Mouse (Mus musculus): Measurements from ENCODE around the gene Shroom3. TPM values are rescaled to one million over a fixed set of nuclear protein-coding genes. Genes with fewer than 3 reads are reported as not detected.
"Not testable (repeated sequence)": the region's sequence is repeated elsewhere in the genome, so short reads cannot be mapped to it uniquely, and the experiment has no call there.

The Shroom3 gene
- polyA plus RNA-seq, 1 experiment from 2014 or later = 1.5 TPM

- ATAC-seq (ENCODE audit: low FRiP score, low TSS enrichment) (no peak), DNase-seq (peak; percentile 49)
- Histone ChIP-seq H3K27me3 (ENCODE audit: control insufficient read depth, insufficient read depth, low read length) (no peaks in the 10 kb centered on the region), H3K4me1 (ENCODE audit: control insufficient read depth, insufficient read depth, low read length) (peaks cover 27% of the 10 kb centered on the region), H3K9me3 (ENCODE audit: control insufficient read depth, low read length) (no peaks in the 10 kb centered on the region), H3K36me3 (ENCODE audit: control insufficient read depth, insufficient read depth, low read length) (0 out of 2 replicates have a peak, but pooled peaks cover 3% of the 10 kb centered on the region), H3K4me3 (replicated peaks; ENCODE audit: low read depth, low read length) (no peak overlapping the region), H3K9ac (replicated peaks; ENCODE audit: low read length) (no peak overlapping the region), H3K4me2 (ENCODE audit: low read length) (peak overlapping the region; percentile 6), H3K27ac (replicated peaks; ENCODE audit: low read depth, low read length) (0 out of 2 replicates have a peak overlapping the region, but pooled peaks have one; percentile 20)
- 11% methylated on average over 9 of the region's 9 CpGs for WGBS
These were observed 235.6 kb downstream of the Shroom3 start for GRCm38 (mm10) chr5:92918866-92919265.

- Histone ChIP-seq H3K4me1 (ENCODE audit: control insufficient read depth, insufficient read depth, low read length) (peaks cover 27% of the 10 kb centered on the region), H3K9me3 (ENCODE audit: control insufficient read depth, low read length) (no peaks in the 10 kb centered on the region), H3K4me2 (ENCODE audit: low read length) (peak overlapping the region; percentile 6), H3K27me3 (ENCODE audit: control insufficient read depth, insufficient read depth, low read length) (no peaks in the 10 kb centered on the region), H3K27ac (replicated peaks; ENCODE audit: low read depth, low read length) (0 out of 2 replicates have a peak overlapping the region, but pooled peaks have one; percentile 20), H3K9ac (replicated peaks; ENCODE audit: low read length) (no peak overlapping the region), H3K36me3 (ENCODE audit: control insufficient read depth, insufficient read depth, low read length) (0 out of 2 replicates have a peak, but pooled peaks cover 3% of the 10 kb centered on the region), H3K4me3 (replicated peaks; ENCODE audit: low read depth, low read length) (no peak overlapping the region)
- WGBS = 30% methylated on average over 14 of the region's 14 CpGs
- DNase-seq (peak; percentile 58), ATAC-seq (ENCODE audit: low FRiP score, low TSS enrichment) (no peak)
These were observed 236.2 kb downstream of the Shroom3 start for GRCm38 (mm10) chr5:92919390-92919789.

GRCm38 (mm10) chr5:92920984-92921383, 237.7 kb downstream of the Shroom3 start:
- H3K9me3 ChIP-seq (ENCODE audit: control insufficient read depth, low read length) = no peaks in the 10 kb centered on the region
- H3K4me3 ChIP-seq (replicated peaks; ENCODE audit: low read depth, low read length) = no peak overlapping the region
- WGBS = 96% methylated on average over 8 of the region's 8 CpGs
- H3K27me3 ChIP-seq (ENCODE audit: control insufficient read depth, insufficient read depth, low read length) = no peaks in the 10 kb centered on the region
- 0 out of 2 replicates have a peak, but pooled peaks cover 3% of the 10 kb centered on the region for H3K36me3 ChIP-seq (ENCODE audit: control insufficient read depth, insufficient read depth, low read length)
- no peak for DNase-seq
- H3K4me1 ChIP-seq (ENCODE audit: control insufficient read depth, insufficient read depth, low read length) = peaks cover 26% of the 10 kb centered on the region
- no peak for ATAC-seq (ENCODE audit: low FRiP score, low TSS enrichment)
- no peak overlapping the region for H3K9ac ChIP-seq (replicated peaks; ENCODE audit: low read length)
- H3K27ac ChIP-seq (replicated peaks; ENCODE audit: low read depth, low read length) = no peak overlapping the region
- H3K4me2 ChIP-seq (ENCODE audit: low read length) = no peak overlapping the region

- 83% methylated on average over 8 of the region's 8 CpGs for WGBS
- Histone ChIP-seq H3K4me3 (replicated peaks; ENCODE audit: low read depth, low read length) (no peak overlapping the region), H3K4me2 (ENCODE audit: low read length) (no peak overlapping the region), H3K27ac (replicated peaks; ENCODE audit: low read depth, low read length) (no peak overlapping the region), H3K4me1 (ENCODE audit: control insufficient read depth, insufficient read depth, low read length) (peaks cover 23% of the 10 kb centered on the region), H3K9me3 (ENCODE audit: control insufficient read depth, low read length) (no peaks in the 10 kb centered on the region), H3K27me3 (ENCODE audit: control insufficient read depth, insufficient read depth, low read length) (no peaks in the 10 kb centered on the region), H3K9ac (replicated peaks; ENCODE audit: low read length) (no peak overlapping the region), H3K36me3 (ENCODE audit: control insufficient read depth, insufficient read depth, low read length) (0 out of 2 replicates have a peak, but pooled peaks cover 3% of the 10 kb centered on the region)
- DNase-seq (no peak), ATAC-seq (ENCODE audit: low FRiP score, low TSS enrichment) (no peak)
These were observed 238.5 kb downstream of the Shroom3 start for GRCm38 (mm10) chr5:92921728-92922127.

GRCm38 (mm10) chr5:92922981-92923380, 239.7 kb downstream of the Shroom3 start:
- not testable (repeated sequence) for H3K4me2 ChIP-seq (ENCODE audit: low read length); H3K27ac ChIP-seq (replicated peaks; ENCODE audit: low read depth, low read length); H3K9ac ChIP-seq (replicated peaks; ENCODE audit: low read length); H3K4me3 ChIP-seq (replicated peaks; ENCODE audit: low read depth, low read length); ATAC-seq (ENCODE audit: low FRiP score, low TSS enrichment); H3K36me3 ChIP-seq (ENCODE audit: control insufficient read depth, insufficient read depth, low read length); DNase-seq; H3K9me3 ChIP-seq (ENCODE audit: control insufficient read depth, low read length); H3K27me3 ChIP-seq (ENCODE audit: control insufficient read depth, insufficient read depth, low read length)
- 93% methylated on average over 5 of the region's 5 CpGs for WGBS
- peaks cover 22% of the 10 kb centered on the region for H3K4me1 ChIP-seq (ENCODE audit: control insufficient read depth, insufficient read depth, low read length)

- no peak overlapping the region for H3K9ac ChIP-seq (replicated peaks; ENCODE audit: low read length)
- no peak overlapping the region for H3K27ac ChIP-seq (replicated peaks; ENCODE audit: low read depth, low read length)
- peak; percentile 28 for DNase-seq
- 0 out of 2 replicates have a peak, but pooled peaks cover 3% of the 10 kb centered on the region for H3K36me3 ChIP-seq (ENCODE audit: control insufficient read depth, insufficient read depth, low read length)
- 0 out of 2 replicates have a peak, but pooled peaks cover 5% of the 10 kb centered on the region for H3K4me1 ChIP-seq (ENCODE audit: control insufficient read depth, insufficient read depth, low read length)
- H3K27me3 ChIP-seq (ENCODE audit: control insufficient read depth, insufficient read depth, low read length) = no peaks in the 10 kb centered on the region
- H3K4me3 ChIP-seq (replicated peaks; ENCODE audit: low read depth, low read length) = no peak overlapping the region
- whole genome bisulfite sequencing = 12% methylated on average over 17 of the region's 17 CpGs
- no peak for ATAC-seq (ENCODE audit: low FRiP score, low TSS enrichment)
- no peaks in the 10 kb centered on the region for H3K9me3 ChIP-seq (ENCODE audit: control insufficient read depth, low read length)
- peak overlapping the region; percentile 24 for H3K4me2 ChIP-seq (ENCODE audit: low read length)
These were observed 241.7 kb downstream of the Shroom3 start for GRCm38 (mm10) chr5:92924851-92925477.

- Histone ChIP-seq H3K4me2 (ENCODE audit: low read length) (no peak overlapping the region), H3K36me3 (ENCODE audit: control insufficient read depth, insufficient read depth, low read length) (no peaks in the 10 kb centered on the region), H3K4me1 (ENCODE audit: control insufficient read depth, insufficient read depth, low read length) (0 out of 2 replicates have a peak, but pooled peaks cover 5% of the 10 kb centered on the region), H3K27me3 (ENCODE audit: control insufficient read depth, insufficient read depth, low read length) (no peaks in the 10 kb centered on the region), H3K4me3 (replicated peaks; ENCODE audit: low read depth, low read length) (no peak overlapping the region), H3K27ac (replicated peaks; ENCODE audit: low read depth, low read length) (no peak overlapping the region), H3K9me3 (ENCODE audit: control insufficient read depth, low read length) (no peaks in the 10 kb centered on the region), H3K9ac (replicated peaks; ENCODE audit: low read length) (no peak overlapping the region)
- DNase-seq (no peak), ATAC-seq (ENCODE audit: low FRiP score, low TSS enrichment) (no peak)
- 85% methylated on average over 10 of the region's 10 CpGs for WGBS
These were observed 244.4 kb downstream of the Shroom3 start for GRCm38 (mm10) chr5:92927667-92928066.

- Histone ChIP-seq H3K27ac (replicated peaks; ENCODE audit: low read depth, low read length) (no peak overlapping the region), H3K9me3 (ENCODE audit: control insufficient read depth, low read length) (no peaks in the 10 kb centered on the region), H3K27me3 (ENCODE audit: control insufficient read depth, insufficient read depth, low read length) (no peaks in the 10 kb centered on the region), H3K4me3 (replicated peaks; ENCODE audit: low read depth, low read length) (no peak overlapping the region), H3K4me1 (ENCODE audit: control insufficient read depth, insufficient read depth, low read length) (no peaks in the 10 kb centered on the region), H3K36me3 (ENCODE audit: control insufficient read depth, insufficient read depth, low read length) (no peaks in the 10 kb centered on the region), H3K9ac (replicated peaks; ENCODE audit: low read length) (no peak overlapping the region), H3K4me2 (ENCODE audit: low read length) (no peak overlapping the region)
- ATAC-seq (ENCODE audit: low FRiP score, low TSS enrichment) = no peak
- WGBS = 97% methylated on average over 6 of the region's 6 CpGs
- DNase-seq = no peak
These were observed 247.3 kb downstream of the Shroom3 start for GRCm38 (mm10) chr5:92930557-92930956.

GRCm38 (mm10) chr5:92931298-92931697, 248.1 kb downstream of the Shroom3 start:
- Histone ChIP-seq H3K4me3 (replicated peaks; ENCODE audit: low read depth, low read length) (no peak overlapping the region), H3K36me3 (ENCODE audit: control insufficient read depth, insufficient read depth, low read length) (no peaks in the 10 kb centered on the region), H3K9me3 (ENCODE audit: control insufficient read depth, low read length) (no peaks in the 10 kb centered on the region), H3K27ac (replicated peaks; ENCODE audit: low read depth, low read length) (no peak overlapping the region), H3K27me3 (ENCODE audit: control insufficient read depth, insufficient read depth, low read length) (no peaks in the 10 kb centered on the region), H3K4me1 (ENCODE audit: control insufficient read depth, insufficient read depth, low read length) (no peaks in the 10 kb centered on the region), H3K9ac (replicated peaks; ENCODE audit: low read length) (no peak overlapping the region), H3K4me2 (ENCODE audit: low read length) (no peak overlapping the region)
- DNase-seq (no peak), ATAC-seq (ENCODE audit: low FRiP score, low TSS enrichment) (no peak)
- WGBS = 75% methylated on average over 16 of the region's 16 CpGs

Measured in midbrain, embryonic 14.5 days (tissue).